Mouse (Mus musculus) skeletal muscle tissue, adult 2 months (tissue): ENCODE results near the gene Mpv17l.
"Not testable (repeated sequence)": the region's sequence is repeated elsewhere in the genome, so short reads cannot be mapped to it uniquely, and the experiment has no call there.

ENCODE experiments used
- DNase-seq: peaks from one replicate; pipeline ENCODE4 v3.0.0-alpha.2; 2012; ENCODE audit warnings: low read depth, low spot score

Mpv17l gene

DNA sequence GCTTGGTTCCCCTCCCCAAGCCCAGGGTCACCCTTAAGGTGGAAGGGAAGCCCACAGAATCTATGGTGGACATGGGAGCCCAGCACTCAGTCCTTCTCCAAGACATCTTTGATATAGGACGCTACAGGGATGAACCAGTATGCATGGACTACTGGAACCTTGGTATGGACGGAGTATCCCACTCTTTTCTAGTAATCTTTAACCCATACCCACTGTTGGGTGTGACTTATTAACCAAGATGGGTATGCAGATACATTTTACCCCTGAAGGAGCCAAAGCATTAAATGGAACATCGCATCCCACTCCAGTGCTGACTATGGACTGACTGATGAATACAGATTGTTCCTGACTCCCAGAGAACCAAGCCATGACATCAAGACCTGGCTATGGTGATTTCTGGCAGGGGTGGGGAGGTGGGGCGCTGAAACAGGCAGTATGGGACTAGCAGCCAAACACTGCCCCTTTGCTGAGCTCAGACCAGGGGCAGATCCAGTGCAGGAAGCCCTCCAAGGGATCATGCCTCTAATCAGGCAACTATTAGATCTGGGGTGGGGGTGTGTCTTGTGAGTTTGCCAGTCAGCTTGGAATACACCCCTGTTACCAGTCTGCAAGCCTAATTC, 24.6 kb downstream of the Mpv17l start:
- DNase-seq: no peak

DNA sequence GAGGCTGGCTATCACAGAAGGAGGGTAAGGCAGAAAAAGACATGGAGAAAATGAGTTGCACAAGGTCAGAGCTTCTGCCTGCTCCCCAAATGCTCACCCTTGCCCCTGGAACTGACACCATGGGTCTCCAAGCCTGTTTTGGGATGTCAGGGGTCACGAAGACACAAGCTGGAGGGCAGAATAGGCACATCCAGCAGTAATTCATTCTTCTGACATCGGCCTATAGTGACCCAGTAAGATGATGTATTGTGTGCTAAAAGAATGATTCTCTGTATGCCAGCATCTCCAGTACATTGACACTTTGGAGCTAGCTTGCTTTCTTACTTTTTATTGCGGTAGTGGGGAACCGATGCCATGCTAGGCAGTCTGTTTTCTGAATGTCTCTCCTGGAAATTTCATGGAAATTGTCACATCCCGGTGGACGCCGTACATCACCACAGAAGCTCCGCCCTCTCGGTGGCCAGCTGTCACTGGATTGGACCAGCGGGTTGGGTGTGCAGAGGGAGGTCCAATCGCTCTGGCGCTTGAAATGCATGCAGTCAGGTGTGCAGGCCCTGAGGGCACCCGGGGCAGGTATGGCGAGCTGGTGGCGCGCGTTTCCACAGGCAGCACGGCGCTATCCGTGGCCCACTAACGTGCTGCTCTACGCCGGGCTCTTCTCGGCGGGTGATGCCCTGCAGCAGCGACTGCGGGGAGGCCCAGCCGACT, 37.3 kb downstream of the Mpv17l start:
- no peak for DNase-seq

- DNase-seq: no peak
Measured at GRCm38 (mm10) chr16:13940847-13941395, 38.0 kb downstream of the Mpv17l start.

DNA sequence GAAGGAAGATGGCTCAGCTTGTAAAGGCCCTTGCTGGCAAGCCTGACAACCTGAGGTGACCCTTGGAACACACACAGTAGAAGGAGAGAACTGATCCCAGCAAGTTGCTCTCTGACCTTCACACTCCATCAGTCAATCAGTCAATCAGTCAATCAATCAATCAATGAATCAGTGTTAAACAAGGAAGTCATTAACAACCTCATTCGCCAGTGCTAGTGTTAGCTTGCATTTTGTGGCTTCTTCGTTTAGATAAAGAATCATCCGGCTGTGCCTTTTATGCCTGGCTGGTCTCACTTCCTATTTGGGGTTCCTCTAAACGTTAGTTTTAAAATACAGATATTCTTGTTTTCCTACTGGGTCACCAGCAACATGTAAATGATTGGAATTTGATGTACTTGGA, 41.2 kb downstream of the Mpv17l start:
- DNase-seq: no peak

- DNase-seq: no peak
Measured at GRCm38 (mm10) chr16:13944752-13945151, 41.8 kb downstream of the Mpv17l start.

DNA sequence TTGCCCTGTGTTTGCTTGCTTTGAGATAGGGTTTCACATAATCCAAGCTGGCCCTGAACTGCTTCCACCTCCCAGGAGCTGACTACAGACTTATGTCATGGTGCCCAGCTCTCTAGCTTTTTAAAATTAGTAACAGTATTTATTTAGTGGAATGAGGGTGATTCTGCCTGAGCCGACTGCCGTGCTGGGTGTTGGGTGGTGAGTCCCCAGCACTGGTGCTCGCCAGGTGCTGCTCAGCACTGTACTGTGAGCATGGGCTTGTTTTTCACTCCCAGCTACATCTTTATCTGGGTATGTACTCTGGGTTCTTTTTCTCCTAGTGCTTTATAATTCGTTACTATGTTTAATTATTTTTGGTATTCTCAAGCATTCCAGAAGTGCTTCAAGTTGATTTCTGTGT, 42.2 kb downstream of the Mpv17l start:
- DNase-seq: no peak

- DNase-seq: no peak
Measured at GRCm38 (mm10) chr16:13946306-13946705, 43.3 kb downstream of the Mpv17l start.

DNA sequence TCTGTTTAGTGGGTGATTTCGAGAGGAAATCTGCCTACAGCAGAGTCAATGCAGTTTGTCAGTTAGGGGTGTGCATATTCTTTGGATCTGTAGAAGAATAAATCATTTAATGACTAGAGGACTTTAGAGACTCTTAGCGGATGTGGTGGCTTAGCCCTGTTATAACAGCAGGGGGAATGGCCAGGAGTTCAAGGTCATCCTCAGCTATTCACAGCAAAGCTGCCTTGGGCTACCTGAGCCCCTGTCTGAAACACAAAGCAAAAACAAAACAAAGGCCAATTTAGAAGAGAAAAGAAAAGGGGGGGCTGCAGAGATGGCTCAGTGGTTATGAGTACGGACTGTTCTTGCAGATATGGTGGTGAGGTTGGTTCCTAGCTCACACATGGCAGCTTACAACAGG, 48.3 kb downstream of the Mpv17l start:
- no peak for DNase-seq

DNA sequence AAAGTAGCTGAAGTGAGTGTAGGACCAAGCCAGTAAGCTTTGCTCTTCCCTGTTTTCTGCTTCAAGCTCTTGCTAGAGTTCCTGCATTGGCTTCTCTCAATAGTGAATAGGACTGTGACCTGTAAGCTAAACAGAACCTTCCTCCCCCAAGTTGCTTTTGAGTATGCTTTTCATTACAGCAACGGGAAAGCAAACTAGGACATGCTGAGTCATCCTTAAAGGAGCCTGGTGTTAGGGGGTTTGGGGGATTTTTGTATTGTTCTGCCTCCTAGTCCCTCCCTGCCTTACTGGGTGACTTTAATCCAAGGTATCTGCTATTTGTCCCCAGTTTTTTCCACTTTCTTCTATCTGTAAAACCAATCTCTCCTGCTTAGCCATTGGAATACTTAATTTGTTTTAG, 59.1 kb downstream of the Mpv17l start:
- no peak for DNase-seq

- DNase-seq: no peak
Measured at GRCm38 (mm10) chr16:13969096-13969495, 66.1 kb downstream of the Mpv17l start.

- no peak for DNase-seq
Measured at GRCm38 (mm10) chr16:13972051-13972450, 69.1 kb downstream of the Mpv17l start.

DNA sequence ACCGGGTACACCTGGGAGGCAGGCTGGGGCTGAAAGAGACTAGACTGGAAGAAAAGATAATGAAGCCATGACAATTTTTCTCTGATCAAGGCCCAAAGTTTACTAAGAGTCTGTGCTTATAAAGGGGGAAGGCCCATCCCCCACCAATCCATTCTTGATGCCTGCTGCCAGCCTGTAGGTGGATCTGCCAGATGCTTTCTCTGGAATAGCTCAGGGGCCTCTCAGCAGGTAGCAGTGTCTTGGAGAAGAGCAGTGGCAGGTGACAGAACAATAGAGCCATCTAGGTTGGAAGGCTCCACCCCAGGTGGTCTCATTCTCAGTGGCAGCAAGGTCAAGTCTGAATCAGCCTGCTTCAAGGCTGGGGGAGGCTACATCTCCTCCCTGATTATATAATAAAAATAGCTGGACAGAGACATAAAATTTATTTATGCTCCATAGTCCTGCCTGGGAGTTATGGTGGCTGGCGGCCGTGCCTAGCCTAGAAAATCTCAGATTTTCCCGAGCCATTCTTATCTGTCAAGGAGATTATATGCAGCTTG, 73.5 kb downstream of the Mpv17l start:
- DNase-seq: not testable (repeated sequence)

DNA sequence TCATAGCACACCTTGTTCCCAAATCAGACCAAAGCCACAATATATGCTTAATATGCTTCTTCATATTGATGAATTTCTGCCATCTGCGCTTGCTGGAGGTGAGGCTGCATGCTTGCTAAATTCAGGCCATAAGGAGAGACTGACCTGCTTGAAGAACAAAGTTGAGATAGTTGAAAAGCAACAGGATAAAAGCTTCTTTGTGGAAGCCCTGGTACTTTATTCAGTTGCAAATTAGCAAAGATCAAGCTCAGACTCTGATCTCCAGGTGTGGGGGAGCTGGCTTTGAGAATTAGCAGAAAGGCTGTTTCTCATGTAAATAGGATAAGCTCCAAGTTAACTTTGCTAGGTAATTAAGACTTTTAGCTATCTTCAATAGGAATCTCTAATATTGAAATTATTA, 74.1 kb downstream of the Mpv17l start:
- DNase-seq: not testable (repeated sequence)

DNA sequence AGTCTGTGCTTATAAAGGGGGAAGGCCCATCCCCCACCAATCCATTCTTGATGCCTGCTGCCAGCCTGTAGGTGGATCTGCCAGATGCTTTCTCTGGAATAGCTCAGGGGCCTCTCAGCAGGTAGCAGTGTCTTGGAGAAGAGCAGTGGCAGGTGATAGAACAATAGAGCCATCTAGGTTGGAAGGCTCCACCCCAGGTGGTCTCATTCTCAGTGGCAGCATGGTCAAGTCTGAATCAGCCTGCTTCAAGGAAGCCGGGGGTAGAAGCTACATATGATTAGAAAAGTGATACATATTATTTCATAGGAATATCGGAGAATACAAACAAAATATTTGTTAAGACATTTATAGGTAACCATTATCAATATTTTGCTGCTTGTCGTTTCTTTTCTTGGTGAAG, 78.8 kb downstream of the Mpv17l start:
- not testable (repeated sequence) for DNase-seq

DNA sequence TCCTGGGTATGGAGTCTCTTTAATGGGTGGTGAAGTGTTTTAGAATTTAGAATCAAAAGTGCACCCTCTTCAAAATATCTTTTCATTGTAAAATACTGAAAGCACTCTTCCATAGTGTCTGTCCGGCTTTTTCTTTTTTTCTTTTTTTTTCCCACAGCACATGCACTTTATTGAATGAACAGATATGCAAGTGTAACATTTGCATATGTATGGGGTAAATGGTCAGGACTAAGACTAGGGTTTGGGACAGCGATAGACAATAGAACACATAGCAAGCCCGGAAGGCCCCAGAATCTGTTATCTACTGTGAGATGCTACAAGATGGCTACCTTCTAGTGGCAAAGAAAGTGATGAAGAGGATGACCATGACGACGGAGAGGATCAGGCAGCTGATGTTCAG, 80.2 kb downstream of the Mpv17l start:
- no peak for DNase-seq

- DNase-seq: no peak
Measured at GRCm38 (mm10) chr16:13986197-13986573, 83.2 kb downstream of the Mpv17l start.

DNA sequence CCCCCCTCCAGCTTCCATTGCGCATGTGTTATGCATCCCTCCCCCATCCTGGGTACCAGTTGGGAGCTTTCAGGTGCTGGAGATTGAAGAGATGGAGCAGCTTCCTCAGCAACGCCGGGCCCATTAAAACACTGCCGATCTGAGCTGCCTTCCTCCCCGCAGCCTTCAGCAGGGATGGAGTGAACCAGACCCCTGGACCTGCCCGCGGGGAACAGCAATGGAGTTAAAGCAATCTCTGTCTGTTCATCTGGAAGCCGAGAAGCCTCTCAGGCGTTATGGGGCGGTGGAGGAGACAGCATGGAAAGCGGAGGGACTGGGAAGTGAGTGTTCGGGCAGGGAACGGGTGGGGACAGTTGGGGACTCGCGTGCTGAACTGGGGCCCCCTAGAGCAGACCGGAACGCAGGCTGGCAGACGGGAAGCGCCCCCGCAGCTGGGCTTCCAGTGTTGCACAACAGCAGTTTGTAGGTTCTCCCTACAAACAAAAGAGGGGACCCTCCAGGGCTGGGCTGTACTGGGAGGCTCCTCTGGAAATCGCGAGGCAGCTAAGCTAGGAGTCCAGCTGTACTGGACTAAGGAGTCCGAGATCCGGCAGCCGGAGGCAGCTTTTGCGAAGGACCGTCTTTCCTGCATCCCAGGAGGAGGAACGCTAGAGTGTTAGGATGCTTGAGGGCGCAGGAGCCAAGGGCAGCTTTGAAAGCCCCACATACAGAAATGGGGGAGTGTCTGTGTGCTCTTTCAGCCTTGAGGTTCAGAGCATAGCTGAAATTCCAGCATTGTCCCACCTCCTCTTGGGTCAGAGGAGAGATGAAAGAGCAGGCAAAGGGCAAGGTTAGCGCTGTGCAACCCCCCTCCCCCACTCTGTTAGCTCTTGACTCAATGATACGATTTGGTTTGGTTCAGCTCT, 83.9 kb downstream of the Mpv17l start, which contains the start of the genes 2900011O08Rik and Ifitm7:
Gene 2900011O08Rik, plus strand, starts transcription at position 31 of the 905 bp plus-strand sequence.
Gene Ifitm7, minus strand, starts transcription at position 315 of the 905 bp plus-strand sequence.
- no peak for DNase-seq

DNA sequence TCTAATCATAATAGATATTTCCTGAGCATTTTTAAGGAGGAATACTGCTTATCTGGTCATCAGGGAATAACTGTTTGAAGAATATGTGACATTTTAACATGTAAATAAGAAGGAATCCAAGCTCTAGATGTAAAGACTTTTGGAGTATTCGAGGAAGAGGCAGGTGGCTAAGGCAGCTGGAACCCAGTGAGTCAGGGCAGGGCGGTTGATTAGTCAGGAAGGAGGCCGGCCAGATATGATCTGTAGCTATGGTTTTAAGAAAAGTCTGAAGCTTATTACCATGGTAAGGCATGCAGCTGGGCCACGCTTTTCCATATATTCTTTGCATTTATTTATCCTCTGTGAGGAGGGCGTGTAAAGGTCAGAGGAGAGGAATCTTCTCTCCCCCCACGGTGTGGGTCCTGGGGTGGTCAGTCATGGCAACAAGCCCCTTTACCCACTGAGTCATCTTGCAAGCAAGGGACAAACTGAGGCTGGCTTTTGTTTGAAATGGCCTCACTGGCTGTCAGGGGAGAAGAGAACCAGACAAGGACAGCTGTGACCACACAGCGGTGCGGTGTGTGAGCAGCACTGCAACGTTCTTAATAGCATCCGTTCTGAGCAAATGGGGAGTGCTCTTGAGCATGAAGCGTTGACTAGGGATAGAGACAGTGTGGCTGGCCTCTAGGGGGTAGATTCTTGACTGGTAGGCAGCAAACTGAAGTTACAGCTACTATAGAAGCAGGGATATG, 89.7 kb downstream of the Mpv17l start:
- DNase-seq: no peak

- DNase-seq: no peak
Measured at GRCm38 (mm10) chr16:13994076-13994475, 91.1 kb downstream of the Mpv17l start.

GRCm38 (mm10) chr16:13994502-13994901, 91.5 kb downstream of the Mpv17l start:
- DNase-seq: no peak
